Mouse (Mus musculus): ENCODE measurements around the gene Btg4.

Btg4 gene

GRCm38 (mm10) chr9:51152079-51152752 is 91.5 kb downstream of the Btg4 start:
- in situ Hi-C loops (cut with MboI; ENCODE audit: unreplicated experiment in 2 of 2) = loop anchor here (5.0 to 25.0 kb wide), 4 partner anchors 307 to 1657 kb away; partner anchors contain the start of gene Ppp2r1b (in 1 of the 2)

- in situ Hi-C loops (cut with MboI; ENCODE audit: unreplicated experiment in 2 of 2) = loop anchor here (5.0 to 25.0 kb wide), 2 partner anchors 130 to 925 kb away; no protein-coding TSS in a partner anchor
Observed at GRCm38 (mm10) chr9:51161771-51162388, 101.2 kb downstream of the Btg4 start.

- in situ Hi-C loops (cut with MboI; ENCODE audit: unreplicated experiment in 2 of 2) = loop anchor here (5.0 to 25.0 kb wide), 2 partner anchors 128 to 923 kb away; no protein-coding TSS in a partner anchor
Observed at GRCm38 (mm10) chr9:51163989-51164388, 103.3 kb downstream of the Btg4 start.

- in situ Hi-C loops (cut with MboI; ENCODE audit: unreplicated experiment in 2 of 2) = loop anchor here (25.0 kb wide), 1 partner anchor 922 kb away; no protein-coding TSS in a partner anchor
Observed at GRCm38 (mm10) chr9:51165312-51166180, 104.8 kb downstream of the Btg4 start, which contains the start of gene Gm32742. Gm32742 (minus strand) TSS chr9:51165517.

GRCm38 (mm10) chr9:51167954-51168353 is 107.3 kb downstream of the Btg4 start:
- in situ Hi-C loops (cut with MboI; ENCODE audit: unreplicated experiment in 2 of 2) = loop anchor here (25.0 kb wide), 1 partner anchor 919 kb away; no protein-coding TSS in a partner anchor

- in situ Hi-C loops (cut with MboI; ENCODE audit: unreplicated experiment in 2 of 2) = loop anchor here (25.0 kb wide), 1 partner anchor 919 kb away; no protein-coding TSS in a partner anchor
Observed at GRCm38 (mm10) chr9:51168698-51169097, 108.0 kb downstream of the Btg4 start.

GRCm38 (mm10) chr9:51169133-51169532 is 108.4 kb downstream of the Btg4 start:
- in situ Hi-C loops (cut with MboI; ENCODE audit: unreplicated experiment in 2 of 2) = loop anchor here (25.0 kb wide), 1 partner anchor 918 kb away; no protein-coding TSS in a partner anchor

Measured in v-Abl transformed pro-B cells (cell line).